Mouse (Mus musculus): ENCODE data around the gene Atad3a.
"Not testable (repeated sequence)": the region's sequence is repeated elsewhere in the genome, so short reads cannot be mapped to it uniquely, and the experiment has no call there.

Gene Atad3a

GRCm38 (mm10) chr4:155774971-155775740, 14.3 kb upstream of the Atad3a start:
- DNase-seq = peak; percentile 54 to 64

DNA sequence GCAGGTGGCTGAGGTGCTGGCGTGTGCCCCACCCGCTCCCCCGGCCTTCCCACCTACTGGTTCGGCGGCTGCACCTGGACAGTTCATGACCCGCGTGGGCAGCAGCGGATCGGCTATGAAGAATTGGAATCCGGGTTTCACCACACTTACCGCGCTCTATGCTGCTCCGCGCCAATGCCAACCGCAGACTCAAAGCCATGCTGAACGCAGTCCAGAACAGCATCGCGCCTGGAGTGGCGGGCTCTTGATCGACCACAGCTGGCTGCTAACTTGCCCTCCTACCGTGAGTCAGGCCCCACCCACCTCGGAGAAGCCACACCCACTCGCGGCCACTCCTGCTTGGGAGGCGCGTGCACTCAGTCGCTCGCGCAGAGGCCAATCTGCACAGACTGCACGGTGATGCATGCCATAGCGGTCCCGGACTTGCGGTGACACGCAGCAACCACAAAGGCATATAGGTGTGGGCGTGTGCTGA, 13.4 kb upstream of the Atad3a start, which contains the start of gene Vwa1:
Vwa1 (minus strand) TSS at position 419 of the 475 bp plus-strand sequence.
- DNase-seq = peak; percentile 92 to 93

DNA sequence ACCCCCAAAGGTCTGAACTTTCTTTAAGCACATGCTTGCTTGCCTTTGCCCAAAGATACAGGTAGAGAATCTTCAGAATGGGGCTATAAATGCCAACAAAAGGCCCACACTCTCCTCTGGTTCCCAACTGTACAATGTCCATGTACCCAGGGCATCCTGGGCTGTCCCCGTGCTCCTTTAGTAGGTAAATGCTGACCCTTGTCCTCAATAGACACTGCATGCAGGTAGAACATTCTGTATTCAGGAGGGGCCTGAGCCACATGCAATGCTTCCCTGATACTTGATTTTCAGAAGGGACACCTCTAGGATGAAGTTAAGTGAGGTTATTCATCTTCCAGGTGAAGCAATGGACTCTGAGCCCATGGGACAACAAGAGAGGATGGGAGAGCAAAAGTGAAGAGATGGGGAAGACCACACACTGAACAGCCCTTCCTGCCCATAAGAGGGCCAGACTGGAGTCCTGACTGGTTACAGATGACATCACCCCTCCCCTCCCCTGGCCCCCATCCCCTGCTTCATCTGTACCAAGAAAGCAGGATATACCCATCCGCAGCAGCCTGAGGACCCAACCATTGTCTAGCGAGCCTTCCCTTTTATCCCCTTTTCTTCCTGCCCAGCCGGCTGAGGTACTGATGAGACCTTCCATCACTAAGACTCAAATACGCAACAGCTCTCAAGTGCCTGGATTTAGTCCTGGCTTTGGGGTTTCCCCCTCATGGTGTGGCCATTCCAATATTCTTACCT, 12.6 kb upstream of the Atad3a start:
- peak in 1 of 2 experiments; percentile 45 for DNase-seq

DNA sequence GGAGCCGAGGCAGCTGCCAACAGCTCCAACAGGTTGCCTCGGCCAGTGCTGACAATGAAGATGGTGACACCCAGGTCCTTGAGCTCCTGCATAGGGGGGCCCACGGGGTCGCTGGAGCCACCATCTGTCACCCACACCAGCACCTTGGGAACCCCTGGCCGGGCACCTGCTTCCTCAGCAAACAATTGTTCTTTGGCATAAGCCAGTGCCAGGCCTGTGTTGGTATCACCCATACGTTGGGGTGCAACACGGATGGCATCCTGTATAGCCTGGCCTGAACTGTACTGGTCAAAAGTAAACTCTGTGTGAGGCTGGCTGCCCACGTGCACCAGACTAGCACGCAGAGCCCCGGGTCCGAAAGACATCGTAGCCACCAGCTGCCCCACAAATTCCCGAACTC, 11.9 kb upstream of the Atad3a start:
- no peak for DNase-seq

GRCm38 (mm10) chr4:155771706-155772105, 10.8 kb upstream of the Atad3a start:
- peak; percentile 52 to 83 for DNase-seq

DNA sequence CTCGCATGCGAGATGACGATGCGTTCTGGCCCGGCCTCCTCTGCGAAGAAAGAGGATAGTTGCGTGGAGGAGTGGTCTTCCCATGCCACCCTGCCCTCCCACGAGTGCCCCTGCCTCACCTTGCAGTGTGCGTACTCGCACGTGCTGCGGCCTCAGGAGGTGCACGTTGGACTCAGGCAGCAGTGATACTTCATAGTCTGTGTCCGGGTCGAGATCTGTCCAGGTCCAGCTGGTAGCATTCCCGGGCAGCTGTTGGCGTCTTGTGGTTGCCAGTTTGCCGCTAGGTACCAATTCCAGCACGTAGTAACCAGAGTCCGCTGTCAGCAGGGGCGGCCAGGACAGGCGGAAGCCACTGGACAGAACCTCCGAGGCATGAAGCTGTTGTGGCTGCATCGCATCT, 9.7 kb upstream of the Atad3a start:
- peak; percentile 76 to 78 for DNase-seq

- peak; percentile 89 to 93 for DNase-seq
Observed at GRCm38 (mm10) chr4:155769880-155770512, 9.1 kb upstream of the Atad3a start.

- DNase-seq = no peak
Observed at GRCm38 (mm10) chr4:155769496-155769879, 8.6 kb upstream of the Atad3a start.

- DNase-seq = no peak
Observed at GRCm38 (mm10) chr4:155762357-155762756, 1.5 kb upstream of the Atad3a start.

- peak; percentile 16 to 20 for DNase-seq
Observed at GRCm38 (mm10) chr4:155761356-155762099, 635 bp upstream of the Atad3a start.

DNA sequence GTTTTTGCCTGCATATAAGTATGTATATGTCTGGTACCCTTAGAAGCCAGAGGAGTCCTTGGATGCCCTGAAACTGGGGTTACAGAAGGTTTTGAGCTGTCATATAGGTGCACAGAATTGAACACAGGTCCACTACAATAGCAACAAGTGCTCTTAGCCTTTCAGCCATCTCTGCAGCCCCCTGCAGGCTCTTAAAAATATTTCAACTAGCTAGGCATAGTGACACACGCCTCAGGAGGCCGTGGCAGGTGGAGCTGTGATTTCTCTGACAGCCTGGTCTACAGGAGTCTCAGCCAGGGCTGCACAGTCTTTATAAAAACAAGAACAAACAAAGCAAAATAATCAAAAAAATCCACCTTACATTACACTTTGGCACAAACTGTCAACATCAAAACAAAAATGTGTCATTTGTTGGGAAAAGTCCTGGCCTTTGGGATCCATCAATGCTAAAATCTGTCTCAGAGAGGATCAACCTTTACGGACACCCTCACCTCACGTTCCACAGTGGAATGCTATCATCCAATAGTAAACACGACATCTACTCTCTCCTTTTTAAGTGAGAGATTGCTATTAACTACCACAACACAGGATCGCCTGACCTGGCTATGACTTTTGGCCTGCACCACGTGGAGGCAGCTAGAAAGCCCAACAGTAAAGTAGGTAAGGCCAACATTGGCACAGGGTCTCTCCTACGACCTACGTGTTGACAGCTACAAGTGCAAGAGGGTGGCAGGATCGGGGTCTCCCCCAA, 856 bp downstream of the Atad3a start:
- DNase-seq = peak; percentile 29 to 32

- no peak for DNase-seq
Observed at GRCm38 (mm10) chr4:155757011-155757410, 3.9 kb downstream of the Atad3a start.

GRCm38 (mm10) chr4:155746575-155747490, 14.1 kb downstream of the Atad3a start:
- no peak for DNase-seq

DNA sequence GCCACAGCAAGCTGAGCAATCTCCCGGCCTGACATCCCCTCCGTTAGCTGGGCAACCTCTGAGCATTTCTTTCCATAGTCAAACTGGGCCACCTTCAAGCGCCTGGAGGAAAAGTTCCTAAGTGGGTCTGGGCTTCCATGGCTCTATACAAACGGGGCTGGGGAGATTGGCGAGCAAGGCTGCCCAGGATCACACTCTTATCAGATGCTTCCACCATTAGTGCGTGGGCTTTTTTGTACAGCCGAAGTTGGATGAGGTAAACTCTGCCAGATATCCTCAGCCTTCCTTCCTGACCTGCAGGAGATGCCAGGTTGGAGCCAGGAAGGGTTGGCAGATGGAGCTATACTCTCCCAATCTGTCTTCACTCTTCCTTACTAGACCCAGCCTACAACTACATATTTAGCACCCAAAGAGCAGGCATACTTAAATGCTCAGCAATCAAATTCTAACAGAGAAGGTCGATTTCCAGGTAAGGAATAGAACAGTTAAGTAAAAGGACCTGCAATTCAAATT, 14.8 kb downstream of the Atad3a start:
- no peak for DNase-seq

GRCm38 (mm10) chr4:155745136-155745535, 15.8 kb downstream of the Atad3a start:
- no peak for DNase-seq

- no peak for DNase-seq
Observed at GRCm38 (mm10) chr4:155744474-155744873, 16.4 kb downstream of the Atad3a start.

DNA sequence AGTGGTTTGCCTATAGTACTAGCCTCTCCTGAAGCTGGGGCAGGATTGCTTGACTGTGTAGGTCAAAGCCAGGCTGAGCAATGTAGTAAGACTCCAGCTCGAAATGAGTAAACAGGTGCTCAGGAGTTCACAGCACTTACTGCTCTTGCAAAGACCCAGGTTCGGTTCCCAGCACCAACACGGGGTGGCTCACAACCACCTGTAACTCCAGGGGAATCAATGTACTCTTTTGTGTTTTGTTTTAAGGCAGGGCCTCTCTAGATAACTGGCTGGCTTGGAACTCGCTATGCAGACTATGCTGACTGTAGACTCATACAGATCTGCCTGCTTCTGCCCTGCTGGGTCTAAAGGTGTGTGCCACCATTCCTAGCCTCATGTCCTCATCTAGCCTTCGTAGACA, 18.2 kb downstream of the Atad3a start:
- DNase-seq = no peak

GRCm38 (mm10) chr4:155740681-155741080, 20.2 kb downstream of the Atad3a start:
- not testable (repeated sequence) for DNase-seq

DNA sequence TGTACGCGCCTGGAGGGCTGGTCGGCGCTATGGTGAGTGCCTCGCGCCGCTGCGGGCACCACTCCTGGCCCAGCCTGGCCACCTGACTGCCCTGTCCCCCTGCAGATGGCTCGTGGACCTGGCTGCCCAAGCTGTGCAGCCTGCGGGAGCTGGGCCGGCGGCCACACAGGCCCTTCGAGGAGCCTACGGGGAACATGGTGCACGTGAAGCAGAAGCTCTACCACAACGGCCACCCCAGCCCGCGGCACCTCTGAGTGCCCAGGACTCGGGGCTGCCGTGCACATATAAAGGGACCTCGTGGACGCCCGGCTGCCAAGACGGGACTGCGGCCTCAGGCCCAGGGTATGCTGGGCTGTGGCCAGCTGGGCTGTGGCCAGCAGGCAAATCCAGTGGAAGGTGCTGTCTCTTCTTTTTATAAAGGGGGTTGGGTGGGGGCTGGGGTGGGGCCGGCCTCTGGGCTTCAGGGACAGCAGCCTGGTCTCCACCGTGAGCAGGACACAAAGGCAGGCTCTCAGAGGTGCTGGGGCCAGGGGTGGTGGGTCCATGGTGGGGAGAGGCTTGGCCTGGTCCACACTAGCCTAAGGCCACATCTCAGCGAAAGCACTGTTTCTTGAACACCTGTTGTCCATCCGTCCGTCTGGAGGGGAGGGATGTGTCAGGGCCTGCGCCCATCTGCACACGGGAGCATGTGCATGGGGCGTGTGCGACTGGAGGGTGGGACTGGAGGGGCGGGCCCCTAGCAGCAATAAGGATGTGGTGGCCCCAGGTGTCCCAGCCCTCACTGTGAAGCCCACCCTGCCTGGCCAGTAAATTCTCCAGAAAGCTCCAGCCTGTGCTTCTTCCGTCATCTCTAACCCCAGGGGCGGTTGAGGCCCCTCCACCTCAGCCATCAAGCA, 20.9 kb downstream of the Atad3a start:
- DNase-seq = no peak

DNA sequence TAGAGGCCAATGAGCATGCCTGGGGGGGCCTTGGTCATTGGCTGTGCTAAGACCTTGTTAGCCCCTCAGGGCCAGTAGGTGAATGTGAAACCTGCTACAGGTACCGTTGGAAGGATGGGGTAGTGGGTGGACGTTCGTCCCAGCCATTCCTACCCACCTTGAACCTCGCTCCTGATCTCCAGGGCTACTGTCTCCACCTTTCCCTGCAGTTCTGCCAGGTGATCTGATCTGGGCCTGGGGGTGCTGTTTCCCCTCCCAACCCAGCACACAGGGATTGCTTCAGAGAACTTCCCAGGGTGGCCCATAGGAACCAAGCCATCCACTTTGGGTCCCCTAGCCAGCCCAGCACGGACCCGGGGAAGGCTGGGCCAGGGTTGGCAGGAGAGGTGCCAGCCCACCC, 21.7 kb downstream of the Atad3a start:
- no peak for DNase-seq
